Mouse (Mus musculus): ENCODE measurements around the gene Mast4.

DNA sequence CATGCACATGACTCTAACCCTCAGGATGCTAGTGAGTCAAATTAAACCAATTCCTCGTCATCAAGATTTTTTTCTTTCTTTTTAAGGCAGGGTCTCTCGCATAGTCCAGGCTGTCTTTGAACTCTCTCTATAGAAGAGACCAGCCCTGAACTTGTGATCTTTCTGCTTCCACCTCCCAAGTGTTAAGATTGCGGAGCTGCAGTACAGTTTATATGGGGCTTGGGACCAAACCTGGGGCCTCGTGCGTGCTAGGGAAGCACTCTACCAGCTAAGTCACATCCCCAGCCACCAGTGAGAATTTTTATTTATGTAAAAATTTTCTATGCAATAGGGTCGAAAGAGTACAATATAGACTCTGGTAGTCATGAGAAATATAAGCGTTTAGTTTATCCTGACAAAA lies 343.1 kb downstream of the Mast4 start:
- TF ChIP-seq POLR2A (IDR thresholded peaks at IDR 0.05; ENCODE audit: low read depth, low read length) (no peak), CTCF (IDR thresholded peaks at IDR 0.05; ENCODE audit: borderline replicate concordance, insufficient read depth, low read length) (no peak)
